Comparison of ENCODE assay signal across 8 mouse cellular contexts in the genomic region with DNA sequence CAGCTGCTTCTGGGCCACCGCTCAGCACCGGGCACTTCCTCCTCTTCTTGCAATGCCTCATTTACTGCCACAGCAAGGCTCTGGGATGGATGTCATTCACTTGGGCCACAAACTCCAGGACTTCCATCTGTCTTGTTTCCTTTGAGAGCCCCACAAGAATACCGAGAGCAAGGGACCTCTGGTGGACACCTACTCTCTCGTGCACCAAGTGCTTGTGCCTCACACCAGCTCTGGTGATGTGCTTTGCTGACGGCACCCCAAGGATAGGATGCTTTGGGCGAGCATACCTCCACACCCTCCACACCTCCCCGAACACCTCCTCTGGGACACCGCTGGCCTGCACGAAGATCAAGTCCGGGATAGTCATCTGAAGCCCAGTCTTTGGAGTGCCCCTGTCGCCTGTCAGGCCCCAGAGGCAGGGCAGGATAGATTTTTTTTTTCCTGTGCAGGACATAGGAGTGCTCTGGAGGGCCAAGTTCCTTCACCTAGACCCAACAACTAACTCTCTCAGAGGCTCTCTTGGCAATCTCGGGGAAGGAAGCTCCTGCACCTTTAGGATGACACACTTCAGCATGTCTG. TPM values are rescaled to one million over a fixed set of nuclear protein-coding genes. Genes with fewer than 3 reads are reported as not detected.
DNase-seq lines count a peak whose midpoint lies in the region; ATAC-seq and TF ChIP-seq lines count a peak whose summit lies in the region.

No protein-coding gene starts in this region.

- no peak for TF ChIP-seq POLR2A in cortical plate, adult 2 months (IDR thresholded peaks at IDR 0.05; ENCODE audit: extremely low read depth, insufficient read depth, low read length)

- H3K4me3 ChIP-seq in liver, embryonic 11.5 days (ENCODE audit: low read depth, low read length): peak overlapping the region; percentile 50
- H3K4me3 ChIP-seq in cortical plate, adult 2 months (ENCODE audit: insufficient read depth, low read length): peak overlapping the region; percentile 72
- peak overlapping the region; percentile 61 for H3K4me3 ChIP-seq in hindbrain, embryonic 16.5 days (ENCODE audit: low read length)
- H3K4me3 ChIP-seq in neural tube, embryonic 14.5 days (ENCODE audit: low read depth, low read length): peak overlapping the region; percentile 47

- H3K9ac ChIP-seq in liver, embryonic 11.5 days (ENCODE audit: low read depth, low read length): no peak overlapping the region
- H3K9ac ChIP-seq in hindbrain, embryonic 16.5 days (ENCODE audit: low read depth, low read length): peak overlapping the region; percentile 84
- H3K9ac ChIP-seq in neural tube, embryonic 14.5 days (replicated peaks; ENCODE audit: low read depth, low read length): peak overlapping the region; percentile 76

- ATAC-seq in liver, embryonic 11.5 days (replicated peaks; ENCODE audit: low FRiP score): no peak
- ATAC-seq in hindbrain, embryonic 16.5 days: peak; percentile 13
- ATAC-seq in neural tube, embryonic 14.5 days (ENCODE audit: low read depth): peak; percentile 21; the same call in 1 of the 2 replicates

- H3K36me3 ChIP-seq in liver, embryonic 11.5 days (ENCODE audit: control insufficient read depth, insufficient read depth, low read length): no peaks in the 10 kb centered on the region
- no peaks in the 10 kb centered on the region for H3K36me3 ChIP-seq in hindbrain, embryonic 16.5 days (ENCODE audit: control insufficient read depth, insufficient read depth, low read length)
- H3K36me3 ChIP-seq in neural tube, embryonic 14.5 days (ENCODE audit: control insufficient read depth, insufficient read depth, low read length): no peaks in the 10 kb centered on the region

- no peak for DNase-seq in liver, embryonic 11.5 days (ENCODE audit: low spot score)
- no peak for DNase-seq in liver
- no peak for DNase-seq in spleen, adult 12 weeks (ENCODE audit: low spot score)
- no peak for DNase-seq in thymus, postnatal 36 days
- DNase-seq in frontal cortex, postnatal 10 days (ENCODE audit: low spot score in 2 of 2): no peak

- no peak for TF ChIP-seq CTCF in cortical plate, adult 2 months (IDR thresholded peaks at IDR 0.05; ENCODE audit: extremely low read depth, insufficient read depth, low read length)

- no peaks in the 10 kb centered on the region for H3K9me3 ChIP-seq in liver, embryonic 11.5 days (ENCODE audit: control insufficient read depth, low read length)
- no peaks in the 10 kb centered on the region for H3K9me3 ChIP-seq in hindbrain, embryonic 16.5 days (ENCODE audit: control insufficient read depth, low read length)
- no peaks in the 10 kb centered on the region for H3K9me3 ChIP-seq in neural tube, embryonic 14.5 days (ENCODE audit: control insufficient read depth, low read length)

- peaks cover 30% of the 10 kb centered on the region for H3K27me3 ChIP-seq in liver, embryonic 11.5 days (replicated peaks; ENCODE audit: control insufficient read depth, insufficient read depth, low read length)
- H3K27me3 ChIP-seq in hindbrain, embryonic 16.5 days (replicated peaks; ENCODE audit: control insufficient read depth, insufficient read depth, low read length): peaks cover 2% of the 10 kb centered on the region; the same call in 1 of the 2 replicates
- 0 out of 2 replicates have a peak, but pooled peaks cover 2% of the 10 kb centered on the region for H3K27me3 ChIP-seq in neural tube, embryonic 14.5 days (ENCODE audit: control insufficient read depth, insufficient read depth, low read length)

- H3K27ac ChIP-seq in liver, embryonic 11.5 days (ENCODE audit: low read depth, low read length): no peak overlapping the region
- H3K27ac ChIP-seq in cortical plate, adult 2 months (ENCODE audit: insufficient read depth, low read length): no peak overlapping the region
- H3K27ac ChIP-seq in hindbrain, embryonic 16.5 days (ENCODE audit: low read depth, low read length): no peak overlapping the region
- no peak overlapping the region for H3K27ac ChIP-seq in neural tube, embryonic 14.5 days (ENCODE audit: low read depth, low read length)

- 49% methylated on average over 12 of the region's 12 CpGs for WGBS in liver, embryonic 11.5 days
- WGBS in hindbrain, embryonic 16.5 days: 43% methylated on average over 12 of the region's 12 CpGs
- 41% methylated on average over 12 of the region's 12 CpGs for WGBS in neural tube, embryonic 14.5 days

- no peaks in the 10 kb centered on the region for H3K4me1 ChIP-seq in liver, embryonic 11.5 days (replicated peaks; ENCODE audit: control insufficient read depth, insufficient read depth, low read length)
- H3K4me1 ChIP-seq in cortical plate, adult 2 months (ENCODE audit: control insufficient read depth, insufficient read depth, low read length): no peaks in the 10 kb centered on the region
- H3K4me1 ChIP-seq in hindbrain, embryonic 16.5 days (ENCODE audit: control insufficient read depth, insufficient read depth, low read depth, low read length): no peaks in the 10 kb centered on the region
- H3K4me1 ChIP-seq in neural tube, embryonic 14.5 days (ENCODE audit: control insufficient read depth, insufficient read depth, low read length): no peaks in the 10 kb centered on the region

- peak overlapping the region; percentile 70 for H3K4me2 ChIP-seq in liver, embryonic 11.5 days
- H3K4me2 ChIP-seq in hindbrain, embryonic 16.5 days (ENCODE audit: low read length): peak overlapping the region; percentile 63
- peak overlapping the region; percentile 52 for H3K4me2 ChIP-seq in neural tube, embryonic 14.5 days (ENCODE audit: low read depth, low read length)

RNA-seq across cellular contexts. Expression of a gene that starts 4.9 kb away (rescaled TPM):
- polyA plus RNA-seq in liver, embryonic 11.5 days (2014; fragmentation: Nextera tagmentation; extraction: Ambion mirVana): not detected in 2 replicates
- polyA plus RNA-seq in cortical plate, adult 2 months (2012; rRNA removed): not detected in 2 replicates
- polyA plus RNA-seq in hindbrain, embryonic 16.5 days (2015; fragmentation: Nextera tagmentation; extraction: Ambion mirVana): not detected in 2 replicates
- polyA plus RNA-seq in neural tube, embryonic 14.5 days (2014; fragmentation: Nextera tagmentation; extraction: Ambion mirVana): not detected in 2 replicates

RNA-seq across cellular contexts. Expression of a gene that starts 24.4 kb away (rescaled TPM):
- not detected in 2 replicates for polyA plus RNA-seq in liver, embryonic 11.5 days (2014; fragmentation: Nextera tagmentation; extraction: Ambion mirVana)
- not detected in 2 replicates for polyA plus RNA-seq in cortical plate, adult 2 months (2012; rRNA removed)
- polyA plus RNA-seq in hindbrain, embryonic 16.5 days (2015; fragmentation: Nextera tagmentation; extraction: Ambion mirVana): not detected in 2 replicates
- not detected in 2 replicates for polyA plus RNA-seq in neural tube, embryonic 14.5 days (2014; fragmentation: Nextera tagmentation; extraction: Ambion mirVana)

RNA-seq across cellular contexts. Expression of a gene that starts 24.6 kb away (rescaled TPM):
- polyA plus RNA-seq in liver, embryonic 11.5 days (2014; fragmentation: Nextera tagmentation; extraction: Ambion mirVana): 0.14 TPM in 1 of 2 replicates, not detected in the other
- polyA plus RNA-seq in cortical plate, adult 2 months (2012; rRNA removed): 7.9 and 8.6 TPM in 2 replicates
- 2.0 and 2.1 TPM in 2 replicates for polyA plus RNA-seq in hindbrain, embryonic 16.5 days (2015; fragmentation: Nextera tagmentation; extraction: Ambion mirVana)
- polyA plus RNA-seq in neural tube, embryonic 14.5 days (2014; fragmentation: Nextera tagmentation; extraction: Ambion mirVana): 1.4 and 3.0 TPM in 2 replicates
